Mouse (Mus musculus) megakaryocyte, embryonic 14.5 days (primary cell): ENCODE measurements at regions not wholly inside any gene's neighbourhood (a gene's known extent, or its start where the extent isn't known, plus 50 kb on each side); places are given as distances from the start of the nearest gene placed in this dataset.

Experiments
- H3K27me3 ChIP-seq: replicated peaks from 2 replicates; pipeline ENCODE3; 2012; ENCODE audit warnings: inconsistent platforms
- H3K36me3 ChIP-seq: replicated peaks from 2 replicates; pipeline ENCODE3; 2012; ENCODE audit warnings: low read length, inconsistent platforms, mixed read lengths
- H3K4me1 ChIP-seq: 2 replicates; pipeline ENCODE4 v1.6.1; 2012; ENCODE audit warnings: inconsistent platforms
- H3K4me3 ChIP-seq: replicated peaks from 2 replicates; pipeline ENCODE3; 2012; ENCODE audit warnings: moderate library complexity, mild to moderate bottlenecking, inconsistent platforms
- H3K9me3 ChIP-seq: 2 replicates; pipeline ENCODE4 v1.6.1; 2012; ENCODE audit warnings: inconsistent platforms
- FLI1 ChIP-seq: IDR thresholded peaks from 2 replicates; pipeline ENCODE4 v1.6.1; 2012; ENCODE audit warnings: low read length, inconsistent platforms, mixed read lengths
- GATA1 ChIP-seq: IDR thresholded peaks from 3 replicates; pipeline ENCODE4 v1.6.1; 2012; ENCODE audit warnings: mixed read lengths, low read length, inconsistent platforms, borderline replicate concordance

- Histone ChIP-seq H3K27me3 (peaks cover 9% of the 10 kb centered on the region), H3K9me3 (no peaks in the 10 kb centered on the region), H3K4me3 (no peak overlapping the region), H3K36me3 (no peaks in the 10 kb centered on the region), H3K4me1 (no peaks in the 10 kb centered on the region)
- no peak for TF ChIP-seq FLI1
- no peak for TF ChIP-seq GATA1
These were observed 228.3 kb upstream of the 4930535I16Rik start for GRCm38 (mm10) chr4:124146135-124146534.

- H3K9me3 ChIP-seq, result no peaks in the 10 kb centered on the region
- H3K4me3 ChIP-seq, result no peak overlapping the region
- H3K27me3 ChIP-seq, result no peaks in the 10 kb centered on the region
- no peaks in the 10 kb centered on the region for H3K4me1 ChIP-seq
- H3K36me3 ChIP-seq, result no peaks in the 10 kb centered on the region
- TF ChIP-seq GATA1 (no peak), FLI1 (no peak)
These were observed 225.8 kb upstream of the 4930535I16Rik start for GRCm38 (mm10) chr4:124143630-124144029.

DNA sequence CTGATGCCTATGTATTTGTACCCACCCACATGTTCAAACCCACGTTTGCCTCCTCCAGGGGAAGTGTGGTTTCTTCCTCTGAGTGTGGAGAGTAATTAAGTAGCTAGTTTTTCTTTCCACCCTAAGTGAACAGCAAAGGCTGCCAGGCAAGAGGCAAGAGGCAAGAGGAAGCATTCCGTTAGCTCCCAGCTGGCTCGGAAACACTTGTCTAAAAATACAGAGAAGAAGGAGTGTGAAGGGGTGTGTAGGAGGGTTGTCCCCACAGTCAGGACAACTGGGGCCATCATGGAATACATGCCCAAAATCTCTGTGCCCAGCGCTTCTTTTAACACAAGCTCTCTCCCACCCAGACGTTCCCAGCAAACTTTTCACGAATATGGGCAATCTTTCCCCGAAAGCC lies 225.4 kb upstream of the 4930535I16Rik start:
- no peaks in the 10 kb centered on the region for H3K9me3 ChIP-seq
- no peak overlapping the region for H3K4me3 ChIP-seq
- no peaks in the 10 kb centered on the region for H3K36me3 ChIP-seq
- no peaks in the 10 kb centered on the region for H3K27me3 ChIP-seq
- no peak for TF ChIP-seq GATA1
- TF ChIP-seq FLI1, result no peak
- no peaks in the 10 kb centered on the region for H3K4me1 ChIP-seq

GRCm38 (mm10) chr4:124142083-124142482 lies 224.3 kb upstream of the 4930535I16Rik start:
- Histone ChIP-seq H3K27me3 (no peaks in the 10 kb centered on the region), H3K4me1 (no peaks in the 10 kb centered on the region), H3K4me3 (no peak overlapping the region), H3K9me3 (no peaks in the 10 kb centered on the region), H3K36me3 (no peaks in the 10 kb centered on the region)
- no peak for TF ChIP-seq GATA1
- TF ChIP-seq FLI1, result no peak

GRCm38 (mm10) chr4:124135165-124135470 lies 217.3 kb upstream of the 4930535I16Rik start:
- Histone ChIP-seq H3K27me3 (peaks cover 4% of the 10 kb centered on the region), H3K36me3 (no peaks in the 10 kb centered on the region), H3K4me3 (no peak overlapping the region), H3K9me3 (no peaks in the 10 kb centered on the region), H3K4me1 (no peaks in the 10 kb centered on the region)
- TF ChIP-seq FLI1 (no peak), GATA1 (no peak)

- Histone ChIP-seq H3K27me3 (peaks cover 4% of the 10 kb centered on the region), H3K4me1 (no peaks in the 10 kb centered on the region), H3K36me3 (no peaks in the 10 kb centered on the region), H3K4me3 (no peak overlapping the region), H3K9me3 (no peaks in the 10 kb centered on the region)
- no peak for TF ChIP-seq FLI1
- TF ChIP-seq GATA1, result no peak
These were observed 216.7 kb upstream of the 4930535I16Rik start for GRCm38 (mm10) chr4:124134341-124135164.

GRCm38 (mm10) chr4:124130946-124131345 lies 213.1 kb upstream of the 4930535I16Rik start:
- peaks cover 4% of the 10 kb centered on the region for H3K27me3 ChIP-seq
- H3K4me1 ChIP-seq, result no peaks in the 10 kb centered on the region
- no peaks in the 10 kb centered on the region for H3K9me3 ChIP-seq
- TF ChIP-seq GATA1 (no peak), FLI1 (no peak)
- H3K4me3 ChIP-seq, result no peak overlapping the region
- no peaks in the 10 kb centered on the region for H3K36me3 ChIP-seq

GRCm38 (mm10) chr4:124126258-124126657 lies 208.4 kb upstream of the 4930535I16Rik start:
- no peak overlapping the region for H3K4me3 ChIP-seq
- H3K36me3 ChIP-seq, result no peaks in the 10 kb centered on the region
- H3K4me1 ChIP-seq, result no peaks in the 10 kb centered on the region
- TF ChIP-seq GATA1, result no peak
- TF ChIP-seq FLI1, result no peak
- no peaks in the 10 kb centered on the region for H3K27me3 ChIP-seq
- H3K9me3 ChIP-seq, result no peaks in the 10 kb centered on the region

- no peaks in the 10 kb centered on the region for H3K27me3 ChIP-seq
These were observed 202.5 kb upstream of the 4930535I16Rik start for GRCm38 (mm10) chr4:124120334-124120733.

DNA sequence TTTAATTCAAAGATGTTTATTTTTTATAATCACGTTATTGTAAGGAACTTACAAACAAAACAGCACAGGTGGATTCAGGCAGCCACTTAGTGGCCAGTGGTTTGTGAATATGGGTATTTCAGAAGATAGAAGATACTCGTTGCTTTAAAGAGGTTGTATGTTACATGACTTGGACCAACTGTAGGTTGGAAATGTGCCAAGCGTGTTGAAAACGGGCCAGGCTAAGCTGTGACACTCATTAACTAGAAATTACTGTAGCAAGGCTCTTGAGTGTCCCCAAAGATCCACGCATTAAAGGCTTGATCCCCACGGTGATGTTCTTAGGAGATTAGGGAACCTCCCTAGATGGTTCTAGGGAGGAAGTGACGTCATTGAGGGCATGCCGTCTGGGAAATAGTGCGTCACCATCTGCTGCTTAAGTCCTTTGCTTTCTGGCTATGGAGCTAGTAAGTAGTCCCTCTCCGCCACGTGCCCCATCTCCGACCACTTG lies 196.1 kb upstream of the 4930535I16Rik start:
- Histone ChIP-seq H3K36me3 (no peaks in the 10 kb centered on the region), H3K27me3 (no peaks in the 10 kb centered on the region), H3K4me3 (no peak overlapping the region), H3K9me3 (peaks cover 10% of the 10 kb centered on the region), H3K4me1 (no peaks in the 10 kb centered on the region)
- TF ChIP-seq FLI1 (no peak), GATA1 (no peak)

More at GRCm38 (mm10) chr4:124120334-124120733, 202.5 kb upstream of the 4930535I16Rik start:
- no peak for TF ChIP-seq GATA1
- Histone ChIP-seq H3K9me3 (no peaks in the 10 kb centered on the region), H3K36me3 (no peaks in the 10 kb centered on the region), H3K4me3 (no peak overlapping the region), H3K4me1 (no peaks in the 10 kb centered on the region)

DNA sequence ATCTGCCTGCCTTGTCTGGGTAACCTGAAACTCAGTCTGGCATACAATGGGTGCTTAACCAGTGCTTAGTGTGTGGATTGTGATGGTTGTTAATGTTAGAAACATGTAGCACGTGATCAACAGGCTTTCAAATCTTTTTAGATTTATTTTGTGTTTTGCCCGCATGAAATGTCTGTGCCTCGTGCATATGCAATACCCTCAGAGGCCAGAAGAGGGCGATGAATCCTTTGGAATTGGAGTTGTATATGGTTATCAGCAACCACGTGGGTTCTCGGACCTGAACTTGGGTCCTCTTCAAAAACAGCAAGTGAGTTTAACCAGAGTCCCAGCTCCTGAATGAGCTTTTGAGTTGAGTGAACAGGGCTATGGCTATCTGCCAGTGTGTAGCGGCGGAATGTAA lies 192.9 kb upstream of the 4930535I16Rik start:
- Histone ChIP-seq H3K4me1 (no peaks in the 10 kb centered on the region), H3K27me3 (no peaks in the 10 kb centered on the region), H3K36me3 (no peaks in the 10 kb centered on the region), H3K9me3 (peaks cover 10% of the 10 kb centered on the region), H3K4me3 (no peak overlapping the region)
- TF ChIP-seq GATA1, result no peak
- TF ChIP-seq FLI1, result no peak
